Comparison of ENCODE assay signal across 9 mouse cellular contexts in the genomic region with DNA sequence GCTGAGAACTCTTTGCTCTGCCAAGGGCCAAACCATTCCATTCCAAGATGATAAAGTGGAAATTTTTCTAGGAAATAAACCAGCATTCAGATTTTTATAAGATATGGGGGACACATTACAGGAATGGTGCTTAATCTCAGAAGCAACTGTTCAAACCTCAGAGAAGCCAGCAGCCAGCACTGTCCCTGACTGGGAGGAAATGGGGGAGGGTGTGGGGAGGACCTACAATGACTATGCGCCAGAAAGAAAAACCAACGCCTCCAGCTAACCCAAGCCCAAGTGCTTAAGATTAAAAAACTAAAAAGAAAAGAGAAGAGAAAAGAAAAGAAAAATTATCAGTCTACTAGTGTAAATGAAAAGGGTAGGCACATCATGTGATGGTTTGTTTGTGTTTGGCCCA.
A peak's percentile ranks its signal among the peaks of the same experiment; 100 is the strongest.
DNase-seq lines count a peak whose midpoint lies in the region; ATAC-seq and TF ChIP-seq lines count a peak whose summit lies in the region.
"Had no signal": no experiment of that assay in that cellular context is flagged by ENCODE, and none has a peak within 500 bp of the region (broad histone marks: within the 10 kb centered on the region; RNA-seq: fewer than 3 reads in every experiment).

No protein-coding gene starts in this region.

- TF ChIP-seq CTCF in liver, postnatal 0 days (IDR thresholded peaks at IDR 0.05; ENCODE audit: low read depth): no peak

- H3ac ChIP-seq in myocyte (ENCODE audit: control insufficient read depth, insufficient read length): no peak overlapping the region

- no peak for TF ChIP-seq POLR2A in myocyte (IDR thresholded peaks at IDR 0.05; ENCODE audit: insufficient read length, low read depth)

- WGBS in liver, postnatal 0 days (ENCODE audit: insufficient replicate concordance): 41% methylated on average over 2 of the region's 2 CpGs
- 90% methylated on average over 2 of the region's 2 CpGs for WGBS in hindbrain, embryonic 12.5 days

- peaks cover 12% of the 10 kb centered on the region; the same call in 1 of the 2 replicates for H3K4me1 ChIP-seq in liver, postnatal 0 days (ENCODE audit: insufficient read depth)
- H3K4me1 ChIP-seq in brown adipose tissue, adult 24 weeks (ENCODE audit: control insufficient read depth, insufficient read depth, insufficient read length, low read length): peaks cover 27% of the 10 kb centered on the region
- H3K4me1 ChIP-seq in hindbrain, embryonic 12.5 days: peaks cover 17% of the 10 kb centered on the region; the same call in 1 of the 2 replicates

- no peak overlapping the region for H3K4me3 ChIP-seq in liver, postnatal 0 days (ENCODE audit: low read depth, low read length)
- no peak overlapping the region for H3K4me3 ChIP-seq in brown adipose tissue, adult 24 weeks (ENCODE audit: insufficient read depth, low read depth, low read length)
- no peak overlapping the region for H3K4me3 ChIP-seq in myocyte
- H3K4me3 ChIP-seq in hindbrain, embryonic 12.5 days: no peak overlapping the region
- H3K4me3 ChIP-seq: hindbrain, embryonic 15.5 days had no signal

- H3K4me2 ChIP-seq in liver, postnatal 0 days (ENCODE audit: low read depth, low read length): no peak overlapping the region
- peak overlapping the region; percentile 75 for H3K4me2 ChIP-seq in myocyte (ENCODE audit: low read depth)
- H3K4me2 ChIP-seq in hindbrain, embryonic 12.5 days (replicated peaks): no peak overlapping the region
- H3K4me2 ChIP-seq: hindbrain, embryonic 15.5 days; midbrain, embryonic 11.5 days had no signal

- no peak overlapping the region for H3K27ac ChIP-seq in liver, postnatal 0 days (ENCODE audit: low read depth)
- peak overlapping the region; percentile 83 for H3K27ac ChIP-seq in brown adipose tissue, adult 24 weeks (replicated peaks; ENCODE audit: low read depth, low read length)
- H3K27ac ChIP-seq in hindbrain, embryonic 12.5 days: no peak overlapping the region
- H3K27ac ChIP-seq: hindbrain, embryonic 15.5 days had no signal

- H3K79me2 ChIP-seq in myocyte (ENCODE audit: control insufficient read depth, insufficient read depth): no peaks in the 10 kb centered on the region

- intact Hi-C loops in heart, postnatal 14 days (cut with DNase I): loop anchor here (5.0 to 10.0 kb wide), 3 partner anchors 90 to 157 kb away; no protein-coding TSS in a partner anchor

- TF ChIP-seq EP300 in liver, postnatal 0 days (IDR thresholded peaks at IDR 0.05; ENCODE audit: low read depth): no peak

- H3K9me3 ChIP-seq in liver, postnatal 0 days (ENCODE audit: low read length): no peaks in the 10 kb centered on the region
- no peaks in the 10 kb centered on the region for H3K9me3 ChIP-seq in hindbrain, embryonic 12.5 days (replicated peaks)
- H3K9me3 ChIP-seq: hindbrain, embryonic 15.5 days had no signal

- DNase-seq in liver: peak; percentile 62
- DNase-seq in liver, postnatal 0 days: no peak
- peak; percentile 39 to 41 for DNase-seq in heart, postnatal 14 days
- no peak for DNase-seq in embryo, embryonic 10 days (ENCODE audit: low spot score)

- no peak for ATAC-seq in liver, postnatal 0 days
- no peak for ATAC-seq in hindbrain, embryonic 12.5 days (ENCODE audit: low FRiP score)

- no peaks in the 10 kb centered on the region for H3K27me3 ChIP-seq in liver, postnatal 0 days (ENCODE audit: insufficient read depth, low read length)
- no peaks in the 10 kb centered on the region for H3K27me3 ChIP-seq in myocyte (ENCODE audit: control insufficient read depth, insufficient read depth, insufficient read length)
- no peaks in the 10 kb centered on the region for H3K27me3 ChIP-seq in hindbrain, embryonic 12.5 days
- H3K27me3 ChIP-seq: hindbrain, embryonic 15.5 days had no signal

- H3K9ac ChIP-seq in liver, postnatal 0 days (replicated peaks): no peak overlapping the region
- no peak overlapping the region for H3K9ac ChIP-seq in hindbrain, embryonic 12.5 days
- H3K9ac ChIP-seq: hindbrain, embryonic 15.5 days had no signal

- H3K36me3 ChIP-seq in liver, postnatal 0 days (replicated peaks; ENCODE audit: insufficient read depth, low read length): no peaks in the 10 kb centered on the region
- no peaks in the 10 kb centered on the region for H3K36me3 ChIP-seq in myocyte (ENCODE audit: control insufficient read depth, insufficient read depth)
- H3K36me3 ChIP-seq in hindbrain, embryonic 12.5 days: no peaks in the 10 kb centered on the region
- H3K36me3 ChIP-seq: hindbrain, embryonic 15.5 days had no signal

TF ChIP-seq in myocyte, 11 proteins besides CTCF, POLR2A, EP300 and RAD21:
- TF ChIP-seq SRF (IDR thresholded peaks at IDR 0.05; ENCODE audit: control insufficient read depth, insufficient read length, low read depth): no peak
- TF ChIP-seq TCF3 (IDR thresholded peaks at IDR 0.05; ENCODE audit: insufficient read length, low read depth): no peak
- no peak for TF ChIP-seq MYOD1 (IDR thresholded peaks at IDR 0.05; ENCODE audit: control insufficient read depth in 1 of 3, insufficient read length in 2 of 3, low read depth in 2 of 3)
- no peak for TF ChIP-seq POLR2AphosphoS2 (IDR thresholded peaks at IDR 0.05; ENCODE audit: insufficient read length, low read depth)
- no peak for TF ChIP-seq REST (IDR thresholded peaks at IDR 0.05; ENCODE audit: insufficient read depth, insufficient read length)
- no peak for TF ChIP-seq USF1 (IDR thresholded peaks at IDR 0.05; ENCODE audit: low read depth)
- TF ChIP-seq MYOG (IDR thresholded peaks at IDR 0.05; ENCODE audit: control insufficient read depth in 1 of 3, insufficient read depth in 1 of 3, insufficient read length in 2 of 3, low read depth in 2 of 3): no peak
- no peak for TF ChIP-seq TCF12 (IDR thresholded peaks at IDR 0.05; ENCODE audit: insufficient read depth, poor library complexity, severe bottlenecking)
- TF ChIP-seq E2F4 (IDR thresholded peaks at IDR 0.05; ENCODE audit: insufficient read depth): no peak
- TF ChIP-seq MAX (IDR thresholded peaks at IDR 0.05; ENCODE audit: low read depth): no peak
- no peak for TF ChIP-seq CEBPB (IDR thresholded peaks at IDR 0.05; ENCODE audit: insufficient read depth, poor library complexity, severe bottlenecking)

Comparison
In these comparisons a context has a peak if more than half of its experiments do, and no peak if none do; other contexts are left out.
1. DNase-seq: peak in liver (single experiment) and heart, postnatal 14 days (2 of 2); none in liver, postnatal 0 days (single experiment) and embryo, embryonic 10 days (single experiment).